Mouse (Mus musculus) forebrain, postnatal 0 days (tissue): ENCODE data around the gene Zmynd12. TPM values are rescaled to one million over a fixed set of nuclear protein-coding genes. Genes with fewer than 3 reads are reported as not detected.

ENCODE experiments used
- ATAC-seq: fragments of 200-750 bp; cut with Nextera tagmentation; 2 replicates; pipeline ENCODE4 v1.8.0; 2017; ENCODE audit warnings: mild to moderate bottlenecking, moderate library complexity
- DNase-seq: peaks from one replicate; pipeline ENCODE4 v3.0.0-alpha.2; 2015
- H3K27ac ChIP-seq: fragments of 300-500 bp; sonication (generic); 2 replicates; pipeline ENCODE4 v1.5.1; 2014; ENCODE audit warnings: low read depth, mild to moderate bottlenecking, antibody characterized with exemption, low read length, moderate library complexity, mixed read lengths
- H3K27me3 ChIP-seq: fragments of 300-500 bp; sonication (generic); 2 replicates; pipeline ENCODE4 v1.6.1; 2014; ENCODE audit warnings: mild to moderate bottlenecking, low read length, mixed read lengths; ENCODE audit not compliant: insufficient read depth
- H3K36me3 ChIP-seq: fragments of 300-500 bp; sonication (generic); 2 replicates; pipeline ENCODE4 v1.6.1; 2014; ENCODE audit warnings: mild to moderate bottlenecking, moderate library complexity; ENCODE audit not compliant: insufficient read depth
- H3K4me1 ChIP-seq: fragments of 300-500 bp; sonication (generic); 2 replicates; pipeline ENCODE4 v1.6.1; 2014; ENCODE audit warnings: antibody characterized with exemption; ENCODE audit not compliant: insufficient read depth
- H3K4me2 ChIP-seq: fragments of 300-500 bp; sonication (generic); 2 replicates; pipeline ENCODE4 v1.6.1; 2014; ENCODE audit warnings: low read depth, mild to moderate bottlenecking, moderate library complexity
- H3K4me3 ChIP-seq: fragments of 300-500 bp; sonication (generic); 2 replicates; pipeline ENCODE4 v1.5.1; 2014; ENCODE audit warnings: low read depth, low read length, mixed read lengths
- H3K9ac ChIP-seq: fragments of 300-500 bp; sonication (generic); 2 replicates; pipeline ENCODE4 v1.6.1; 2014; ENCODE audit warnings: mild to moderate bottlenecking
- H3K9me3 ChIP-seq: fragments of 300-500 bp; sonication (generic); 2 replicates; pipeline ENCODE4 v1.6.1; 2016; ENCODE audit warnings: low read length
- CTCF ChIP-seq: sonication (generic); IDR thresholded peaks from 2 replicates; pipeline ENCODE4 v1.5.1; 2016; ENCODE audit warnings: antibody characterized with exemption, control low read depth, low read depth
- WGBS: fragments of 180-500 bp; shearing (Covaris S2); extraction: QIAGEN DNeasy Blood & Tissue Kit; methylation state at CpG from one replicate; pipeline ENCODE4 v1.1.7; 2014; 5-methylcytosine and 5-hydroxymethylcytosine counted together
- polyA plus RNA-seq: library from polyadenylated mRNA; unstranded; fragments of >200 nt; fragmentation: Nextera tagmentation; extraction: Ambion mirVana; gene quantifications from 2 replicates; pipeline ENCODE4 v1.2.1, GENCODE M21; 2015
- total RNA-seq: library from RNA; depleted of rRNA; stranded (reverse); fragments of >200 nt; gene quantifications from 2 replicates; pipeline ENCODE4 v1.2.3, GENCODE M21; 2014

Zmynd12 gene
- total and polyA plus RNA-seq, 2 experiments from 2014 or later = 0.33 to 1.1 TPM

GRCm38 (mm10) chr4:119462457-119462856 lies 39.8 kb downstream of the Zmynd12 start:
- Histone ChIP-seq H3K4me3 (no peak overlapping the region), H3K9me3 (no peaks in the 10 kb centered on the region), H3K9ac (0 out of 2 replicates have a peak overlapping the region, but pooled peaks have one; percentile 4), H3K36me3 (peaks cover 6% of the 10 kb centered on the region; the same call in 1 of the 2 replicates), H3K4me2 (no peak overlapping the region), H3K27me3 (no peaks in the 10 kb centered on the region), H3K27ac (peak overlapping the region; percentile 87), H3K4me1 (peaks cover 35% of the 10 kb centered on the region)
- ATAC-seq (no peak), DNase-seq (no peak)
- TF ChIP-seq CTCF = no peak
- WGBS = 73% methylated on average over 3 of the region's 3 CpGs

- no peaks in the 10 kb centered on the region for H3K9me3 ChIP-seq
- peak; percentile 60 for ATAC-seq
- H3K4me3 ChIP-seq = no peak overlapping the region
- TF ChIP-seq CTCF = peak; percentile 17; the same call in 1 of the 2 replicates
- H3K4me1 ChIP-seq = peaks cover 35% of the 10 kb centered on the region
- peak overlapping the region; percentile 87 for H3K27ac ChIP-seq
- no peak overlapping the region for H3K4me2 ChIP-seq
- H3K27me3 ChIP-seq = no peaks in the 10 kb centered on the region
- WGBS = 18% methylated on average over 11 of the region's 11 CpGs
- peaks cover 6% of the 10 kb centered on the region; the same call in 1 of the 2 replicates for H3K36me3 ChIP-seq
- peak; percentile 85 for DNase-seq
- H3K9ac ChIP-seq = 0 out of 2 replicates have a peak overlapping the region, but pooled peaks have one; percentile 4
Measured at GRCm38 (mm10) chr4:119462858-119463755, 40.5 kb downstream of the Zmynd12 start.

- no peak for TF ChIP-seq CTCF
- Histone ChIP-seq H3K9ac (0 out of 2 replicates have a peak overlapping the region, but pooled peaks have one; percentile 2), H3K4me2 (no peak overlapping the region), H3K4me3 (no peak overlapping the region), H3K27me3 (no peaks in the 10 kb centered on the region), H3K9me3 (no peaks in the 10 kb centered on the region), H3K4me1 (peaks cover 35% of the 10 kb centered on the region), H3K36me3 (peaks cover 6% of the 10 kb centered on the region; the same call in 1 of the 2 replicates), H3K27ac (peak overlapping the region; percentile 87)
- peak; percentile 6; the same call in 1 of the 2 replicates for ATAC-seq
- peak; percentile 18 for DNase-seq
- 53% methylated on average over 13 of the region's 13 CpGs for WGBS
Measured at GRCm38 (mm10) chr4:119463756-119464419, 41.3 kb downstream of the Zmynd12 start.

- H3K36me3 ChIP-seq = peaks cover 6% of the 10 kb centered on the region; the same call in 1 of the 2 replicates
- 79% methylated on average over 5 of the region's 5 CpGs for WGBS
- no peak overlapping the region for H3K27ac ChIP-seq
- no peaks in the 10 kb centered on the region for H3K27me3 ChIP-seq
- H3K9ac ChIP-seq = no peak overlapping the region
- H3K4me2 ChIP-seq = no peak overlapping the region
- no peak for TF ChIP-seq CTCF
- DNase-seq (no peak), ATAC-seq (no peak)
- H3K9me3 ChIP-seq = no peaks in the 10 kb centered on the region
- no peak overlapping the region for H3K4me3 ChIP-seq
- H3K4me1 ChIP-seq = peaks cover 31% of the 10 kb centered on the region
Measured at GRCm38 (mm10) chr4:119465841-119466240, 43.2 kb downstream of the Zmynd12 start.

GRCm38 (mm10) chr4:119467720-119468380 lies 45.2 kb downstream of the Zmynd12 start:
- Histone ChIP-seq H3K9me3 (no peaks in the 10 kb centered on the region), H3K27ac (peak overlapping the region; percentile 51), H3K4me1 (peaks cover 16% of the 10 kb centered on the region), H3K36me3 (peaks cover 6% of the 10 kb centered on the region; the same call in 1 of the 2 replicates), H3K4me3 (no peak overlapping the region), H3K9ac (no peak overlapping the region), H3K27me3 (no peaks in the 10 kb centered on the region), H3K4me2 (no peak overlapping the region)
- DNase-seq = peak; percentile 79
- TF ChIP-seq CTCF = no peak
- peak; percentile 54 for ATAC-seq
- 62% methylated on average over 16 of the region's 16 CpGs for WGBS

- Histone ChIP-seq H3K9ac (no peak overlapping the region), H3K36me3 (no peaks in the 10 kb centered on the region), H3K4me3 (no peak overlapping the region), H3K4me1 (no peaks in the 10 kb centered on the region), H3K27ac (no peak overlapping the region), H3K27me3 (no peaks in the 10 kb centered on the region), H3K4me2 (no peak overlapping the region), H3K9me3 (no peaks in the 10 kb centered on the region)
- DNase-seq (no peak), ATAC-seq (no peak)
- no peak for TF ChIP-seq CTCF
- 82% methylated on average over 9 of the region's 9 CpGs for WGBS
Measured at GRCm38 (mm10) chr4:119472545-119472944, 49.9 kb downstream of the Zmynd12 start.
